Mouse (Mus musculus): ENCODE data around the gene Efcab8.

DNA sequence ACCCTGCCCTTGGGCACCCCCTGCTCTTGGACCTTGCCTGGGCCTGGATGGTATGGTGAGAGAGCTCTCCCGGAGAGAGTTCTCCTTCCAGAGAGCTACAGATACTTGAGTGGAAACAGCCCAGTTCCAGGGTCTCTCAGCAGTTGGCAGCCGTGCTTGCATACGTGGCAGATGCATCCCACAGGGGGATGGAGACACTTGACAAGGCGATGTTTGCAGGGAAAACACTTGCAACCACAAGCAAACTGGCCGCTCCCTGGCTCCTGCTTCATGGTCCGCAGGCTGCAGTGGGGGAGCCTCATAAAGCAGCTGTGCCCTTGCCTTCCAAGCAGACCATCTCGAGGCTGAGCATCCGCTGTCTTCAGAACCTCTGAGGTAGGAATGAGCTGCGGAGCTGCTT, 95.0 kb downstream of the Efcab8 start, which contains the start of gene Bpifb2:
- TF ChIP-seq POLR2A (IDR thresholded peaks at IDR 0.05; ENCODE audit: low read depth, low read length) (no peak), CTCF (IDR thresholded peaks at IDR 0.05; ENCODE audit: extremely low read depth, insufficient read length, insufficient replicate concordance, low read depth, low read length) (no peak)

Measured in small intestine, adult 2 months (tissue).